Mouse (Mus musculus) heart, adult 2 months (tissue): ENCODE data around the gene Pcdh17. TPM values are rescaled to one million over a fixed set of nuclear protein-coding genes. Genes with fewer than 3 reads are reported as not detected.

Experiments used
- DNase-seq, 2 experiments: peaks; one replicate each; pipeline ENCODE4 v3.0.0; 2021
- H3K27ac ChIP-seq: fragments of 200-600 bp; 2 replicates; pipeline ENCODE4 v1.8.1; 2022
- H3K27me3 ChIP-seq: fragments of 200-500 bp; 2 replicates; pipeline ENCODE4 v1.6.1; 2012; ENCODE audit warnings: mild to moderate bottlenecking, low read length, inconsistent platforms, mixed read lengths; ENCODE audit not compliant: control insufficient read depth, insufficient read depth
- H3K36me3 ChIP-seq: fragments of 200-500 bp; 2 replicates; pipeline ENCODE4 v1.6.1; 2012; ENCODE audit warnings: low read length, inconsistent platforms; ENCODE audit not compliant: control insufficient read depth, insufficient read depth
- H3K4me1 ChIP-seq: fragments of 200-500 bp; 2 replicates; pipeline ENCODE4 v1.6.1; 2011; ENCODE audit warnings: low read length; ENCODE audit not compliant: control insufficient read depth, insufficient read depth
- H3K4me3 ChIP-seq: fragments of 200-600 bp; 2 replicates; pipeline ENCODE4 v1.8.1; 2022
- H3K79me2 ChIP-seq: fragments of 200-500 bp; replicated peaks from 2 replicates; pipeline ENCODE4 v1.6.1; 2012; ENCODE audit warnings: mild to moderate bottlenecking, inconsistent platforms, low read length, moderate library complexity, mixed read lengths; ENCODE audit not compliant: control insufficient read depth, insufficient read depth
- H3K9ac ChIP-seq: fragments of 200-500 bp; 2 replicates; pipeline ENCODE4 v1.6.1; 2012; ENCODE audit warnings: low read depth, mild to moderate bottlenecking, control low read depth, inconsistent platforms, low read length, mixed read lengths
- CTCF ChIP-seq: fragments of 200-600 bp; IDR thresholded peaks from 2 replicates; pipeline ENCODE4 v1.8.1; 2022; ENCODE audit warnings: antibody characterized with exemption, mild to moderate bottlenecking, moderate library complexity
- EP300 ChIP-seq: fragments of 200-500 bp; IDR thresholded peaks from 2 replicates; pipeline ENCODE4 v1.6.1; 2011; ENCODE audit warnings: low read depth, low read length, control low read depth; ENCODE audit not compliant: insufficient read depth
- POLR2A ChIP-seq: fragments of 200-500 bp; IDR thresholded peaks from 2 replicates; pipeline ENCODE4 v1.6.1; 2011; ENCODE audit warnings: mild to moderate bottlenecking, low read depth, low read length, control low read depth; ENCODE audit not compliant: insufficient read depth
- WGBS: fragments of 180-500 bp; shearing (Covaris S2); methylation state at CpG from one replicate; pipeline ENCODE4 v1.1.7; 2018; 5-methylcytosine and 5-hydroxymethylcytosine counted together
- intact Hi-C: fragments of 180-260 bp; cut with DNase I; formaldehyde crosslinking; loops from one replicate; pipeline ENCODE4 v1.15.1; 2025
- polyA plus RNA-seq: library from polyadenylated mRNA; depleted of rRNA; stranded (reverse); fragments of >200 nt; gene quantifications from 2 replicates; pipeline ENCODE4 v1.2.3, GENCODE M21; 2012
- total RNA-seq, 2 experiments: library from RNA; stranded (reverse); gene quantifications; 2 replicates each; pipeline ENCODE4 v1.2.3; 2021

Pcdh17 gene
- total and polyA plus RNA-seq, 3 experiments = 1.2 to 2.4 (median 1.7) TPM

DNA sequence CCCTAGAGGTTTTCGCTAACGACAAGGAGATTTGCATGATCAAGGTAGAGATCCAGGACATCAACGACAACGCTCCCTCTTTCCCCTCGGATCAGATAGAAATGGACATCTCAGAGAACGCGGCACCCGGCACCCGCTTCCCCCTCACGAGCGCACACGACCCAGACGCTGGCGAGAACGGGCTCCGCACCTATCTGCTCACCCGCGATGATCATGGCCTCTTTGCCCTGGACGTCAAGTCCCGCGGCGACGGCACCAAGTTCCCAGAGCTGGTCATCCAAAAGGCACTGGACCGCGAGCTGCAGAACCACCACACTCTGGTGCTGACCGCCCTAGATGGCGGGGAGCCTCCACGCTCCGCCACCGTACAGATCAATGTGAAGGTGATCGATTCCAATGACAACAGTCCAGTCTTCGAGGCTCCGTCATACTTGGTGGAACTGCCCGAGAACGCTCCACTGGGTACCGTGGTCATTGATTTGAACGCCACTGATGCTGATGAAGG lies 3.1 kb downstream of the Pcdh17 start:
- Histone ChIP-seq H3K36me3 (no peaks in the 10 kb centered on the region), H3K4me1 (no peaks in the 10 kb centered on the region), H3K9ac (peak overlapping the region; percentile 55), H3K4me3 (peak overlapping the region; percentile 63), H3K79me2 (no peaks in the 10 kb centered on the region), H3K27ac (peak overlapping the region; percentile 73; the same call in 1 of the 2 replicates), H3K27me3 (peaks cover 13% of the 10 kb centered on the region; the same call in 1 of the 2 replicates)
- no peak for TF ChIP-seq EP300
- no peak for TF ChIP-seq POLR2A
- no peak for TF ChIP-seq CTCF
- no peak for DNase-seq
- WGBS = 6% methylated on average over 37 of the region's 37 CpGs
- intact Hi-C loops = loop anchor here (10.0 kb wide), 2 partner anchors 78 to 1878 kb away; no protein-coding TSS in a partner anchor

DNA sequence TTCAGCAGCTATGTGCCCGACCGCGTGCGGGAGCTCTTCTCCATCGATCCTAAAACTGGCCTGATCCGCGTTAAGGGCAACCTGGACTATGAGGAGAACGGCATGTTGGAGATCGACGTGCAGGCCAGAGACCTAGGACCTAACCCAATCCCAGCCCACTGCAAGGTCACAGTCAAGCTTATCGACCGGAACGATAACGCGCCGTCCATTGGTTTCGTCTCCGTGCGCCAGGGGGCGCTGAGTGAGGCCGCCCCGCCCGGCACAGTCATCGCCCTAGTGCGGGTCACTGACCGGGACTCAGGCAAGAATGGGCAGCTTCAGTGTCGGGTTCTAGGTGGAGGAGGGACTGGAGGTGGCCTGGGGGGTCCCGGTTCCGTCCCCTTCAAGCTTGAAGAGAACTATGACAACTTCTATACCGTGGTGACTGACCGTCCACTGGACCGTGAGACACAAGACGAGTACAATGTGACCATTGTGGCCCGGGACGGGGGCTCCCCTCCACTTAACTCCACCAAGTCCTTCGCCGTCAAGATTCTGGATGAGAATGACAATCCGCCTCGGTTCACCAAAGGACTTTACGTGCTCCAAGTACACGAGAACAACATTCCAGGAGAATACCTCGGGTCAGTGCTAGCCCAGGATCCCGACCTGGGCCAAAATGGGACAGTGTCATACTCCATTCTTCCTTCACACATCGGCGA lies 3.7 kb downstream of the Pcdh17 start:
- peak overlapping the region; percentile 63 for H3K4me3 ChIP-seq
- no peaks in the 10 kb centered on the region for H3K4me1 ChIP-seq
- peak overlapping the region; percentile 63 for H3K9ac ChIP-seq
- H3K36me3 ChIP-seq = no peaks in the 10 kb centered on the region
- peak overlapping the region; percentile 70 for H3K27ac ChIP-seq
- no peaks in the 10 kb centered on the region for H3K79me2 ChIP-seq
- peaks cover 13% of the 10 kb centered on the region; the same call in 1 of the 2 replicates for H3K27me3 ChIP-seq
- peak; percentile 74 to 81 for DNase-seq
- intact Hi-C loops = loop anchor here (10.0 kb wide), 2 partner anchors 78 to 1878 kb away; no protein-coding TSS in a partner anchor
- WGBS = 5% methylated on average over 45 of the region's 45 CpGs
- TF ChIP-seq CTCF (peak; percentile 82), POLR2A (no peak), EP300 (0 out of 2 replicates have a peak, but pooled peaks have one; percentile 12)

DNA sequence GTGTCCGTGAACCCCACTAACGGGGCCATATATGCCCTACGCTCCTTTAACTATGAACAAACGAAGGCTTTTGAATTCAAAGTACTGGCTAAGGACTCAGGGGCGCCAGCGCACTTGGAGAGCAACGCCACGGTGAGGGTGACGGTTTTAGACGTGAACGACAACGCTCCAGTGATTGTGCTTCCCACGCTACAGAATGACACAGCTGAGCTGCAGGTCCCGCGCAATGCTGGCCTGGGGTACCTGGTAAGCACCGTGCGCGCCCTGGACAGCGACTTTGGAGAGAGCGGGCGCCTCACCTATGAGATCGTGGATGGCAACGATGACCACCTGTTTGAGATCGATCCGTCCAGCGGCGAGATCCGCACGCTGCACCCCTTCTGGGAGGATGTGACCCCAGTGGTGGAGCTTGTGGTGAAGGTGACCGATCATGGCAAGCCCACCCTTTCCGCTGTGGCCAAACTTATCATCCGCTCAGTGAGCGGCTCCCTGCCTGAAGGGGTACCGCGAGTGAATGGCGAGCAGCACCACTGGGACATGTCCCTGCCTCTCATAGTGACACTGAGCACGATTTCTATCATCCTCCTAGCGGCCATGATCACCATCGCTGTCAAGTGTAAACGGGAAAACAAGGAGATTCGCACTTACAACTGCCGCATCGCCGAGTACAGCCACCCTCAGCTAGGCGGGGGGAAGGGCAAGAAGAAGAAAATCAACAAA lies 4.5 kb downstream of the Pcdh17 start:
- Histone ChIP-seq H3K79me2 (no peaks in the 10 kb centered on the region), H3K4me3 (peak overlapping the region; percentile 63), H3K9ac (peak overlapping the region; percentile 63), H3K27ac (peak overlapping the region; percentile 70), H3K36me3 (no peaks in the 10 kb centered on the region), H3K27me3 (peaks cover 13% of the 10 kb centered on the region; the same call in 1 of the 2 replicates), H3K4me1 (no peaks in the 10 kb centered on the region)
- TF ChIP-seq POLR2A = no peak
- no peak for TF ChIP-seq EP300
- peak; percentile 42 for TF ChIP-seq CTCF
- WGBS = 3% methylated on average over 45 of the region's 45 CpGs
- DNase-seq = peak; percentile 29 to 48
- intact Hi-C loops = loop anchor here (10.0 kb wide), 2 partner anchors 77 to 1877 kb away; no protein-coding TSS in a partner anchor

DNA sequence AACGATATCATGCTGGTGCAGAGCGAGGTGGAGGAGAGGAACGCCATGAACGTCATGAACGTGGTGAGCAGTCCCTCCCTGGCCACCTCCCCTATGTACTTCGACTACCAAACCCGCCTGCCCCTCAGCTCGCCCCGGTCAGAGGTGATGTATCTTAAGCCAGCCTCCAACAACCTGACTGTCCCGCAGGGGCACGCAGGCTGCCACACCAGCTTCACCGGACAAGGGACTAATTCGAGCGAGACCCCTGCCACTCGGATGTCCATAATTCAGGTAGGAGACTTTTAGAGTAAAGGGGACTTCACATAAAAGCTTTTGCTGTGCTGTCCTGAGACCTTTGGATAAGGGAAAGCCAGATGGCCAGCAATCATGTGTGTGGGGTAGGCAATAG lies 5.0 kb downstream of the Pcdh17 start:
- Histone ChIP-seq H3K27ac (peak overlapping the region; percentile 70), H3K9ac (peak overlapping the region; percentile 63), H3K4me1 (no peaks in the 10 kb centered on the region), H3K27me3 (peaks cover 13% of the 10 kb centered on the region; the same call in 1 of the 2 replicates), H3K36me3 (no peaks in the 10 kb centered on the region), H3K79me2 (no peaks in the 10 kb centered on the region), H3K4me3 (peak overlapping the region; percentile 63)
- intact Hi-C loops = loop anchor here (10.0 kb wide), 2 partner anchors 76 to 1876 kb away; no protein-coding TSS in a partner anchor
- WGBS = 5% methylated on average over 15 of the region's 15 CpGs
- peak in 1 of 2 experiments; percentile 18 for DNase-seq
- TF ChIP-seq CTCF = no peak
- no peak for TF ChIP-seq EP300
- TF ChIP-seq POLR2A = no peak

DNA sequence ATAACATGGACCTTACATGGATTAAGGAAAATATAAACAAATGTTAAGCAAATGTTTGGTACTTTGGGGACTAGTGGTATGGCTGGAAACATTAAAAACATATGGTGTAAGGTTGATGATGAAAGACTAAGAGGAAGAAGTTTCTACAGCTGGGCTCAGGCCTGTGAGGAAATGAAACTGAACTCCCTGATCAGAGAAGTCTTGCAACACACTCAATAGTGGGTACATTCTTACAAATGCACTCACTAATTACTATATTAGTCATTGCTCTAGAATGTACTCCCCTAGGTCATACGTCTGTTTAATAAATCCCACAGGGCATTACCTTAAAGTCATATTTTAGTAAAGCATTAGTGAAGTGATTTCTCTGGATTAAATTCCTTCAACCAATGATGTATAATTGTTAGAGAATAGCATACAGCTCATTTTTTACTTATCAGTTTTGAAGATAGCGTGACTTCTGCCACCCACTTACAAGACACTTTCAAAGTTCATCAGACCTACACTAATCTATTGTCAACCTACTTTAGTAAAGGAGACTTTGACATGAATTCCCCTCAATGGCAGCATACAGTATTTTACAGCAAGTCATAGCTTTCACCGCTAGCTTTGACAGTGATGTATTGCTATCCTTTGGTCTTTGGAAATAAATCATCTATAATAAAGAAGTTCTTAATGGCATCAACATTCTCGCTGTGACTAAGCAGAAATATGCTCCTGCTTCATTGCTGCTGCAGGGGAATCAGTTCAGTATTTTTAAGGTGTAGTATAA lies 10.9 kb downstream of the Pcdh17 start:
- whole genome bisulfite sequencing = 58% methylated on average over 4 of the region's 4 CpGs
- H3K79me2 ChIP-seq = no peaks in the 10 kb centered on the region
- no peak for DNase-seq
- TF ChIP-seq CTCF (no peak), EP300 (no peak), POLR2A (no peak)
- no peaks in the 10 kb centered on the region for H3K36me3 ChIP-seq
- no peaks in the 10 kb centered on the region for H3K27me3 ChIP-seq
- H3K4me1 ChIP-seq = no peaks in the 10 kb centered on the region; the same call in 1 of the 2 replicates
- intact Hi-C loops = no loop called here
- H3K4me3 ChIP-seq = peak overlapping the region; percentile 29
- H3K9ac ChIP-seq = no peak overlapping the region
- H3K27ac ChIP-seq = peak overlapping the region; percentile 13
